Mouse (Mus musculus) CD4-positive, CD25-positive, alpha-beta regulatory T cell, adult 2 months (primary cell): ENCODE results near the gene Prdx6b.
A peak's percentile ranks its signal among the peaks of the same experiment; 100 is the strongest.

Source experiments
- DNase-seq: peaks from one replicate; pipeline ENCODE4 v3.0.0-alpha.2; 2012; ENCODE audit warnings: low read depth, low spot score

Gene Prdx6b

DNA sequence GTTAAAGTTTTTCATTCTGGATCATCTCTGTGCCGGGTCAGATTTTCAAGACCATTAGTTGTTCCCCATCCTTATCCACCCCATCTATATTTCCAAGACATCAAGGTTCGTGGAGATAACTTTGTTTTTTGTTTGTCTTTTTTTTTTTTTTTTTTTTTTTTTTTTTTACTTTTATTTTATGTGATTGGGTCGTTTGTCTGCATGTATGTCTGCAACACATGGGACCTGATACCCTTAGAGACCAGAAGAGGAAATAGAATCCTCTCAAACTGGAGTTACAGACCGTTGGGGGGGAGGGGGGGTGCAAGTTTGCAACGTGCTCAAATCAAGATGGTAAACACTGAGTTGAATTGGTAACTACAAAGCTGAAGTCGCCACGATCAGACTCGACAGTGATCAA is at the start of gene Prdx6b:
Gene Prdx6b, plus strand, starts transcription at position 301 of the 400 bp plus-strand sequence.
- no peak for DNase-seq

DNA sequence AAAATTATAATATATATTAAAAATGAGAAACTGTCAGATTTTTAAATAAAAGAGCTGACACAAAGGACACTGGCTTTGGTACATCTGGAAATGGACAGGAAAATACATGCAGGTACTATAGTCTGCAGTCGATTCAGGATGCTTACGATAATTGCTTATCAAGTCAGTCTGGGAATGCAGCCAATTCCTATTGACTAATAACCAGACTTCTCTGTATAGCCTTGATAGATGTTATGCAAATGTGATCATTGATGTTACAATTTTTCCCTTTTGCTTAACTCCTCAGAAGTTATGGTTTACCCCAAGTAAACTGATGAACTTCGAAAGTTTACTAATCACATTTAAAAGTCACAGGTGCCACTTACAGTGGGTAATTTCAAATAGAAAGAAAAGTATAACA is 44.8 kb upstream of the Prdx6b start:
- no peak for DNase-seq

DNA sequence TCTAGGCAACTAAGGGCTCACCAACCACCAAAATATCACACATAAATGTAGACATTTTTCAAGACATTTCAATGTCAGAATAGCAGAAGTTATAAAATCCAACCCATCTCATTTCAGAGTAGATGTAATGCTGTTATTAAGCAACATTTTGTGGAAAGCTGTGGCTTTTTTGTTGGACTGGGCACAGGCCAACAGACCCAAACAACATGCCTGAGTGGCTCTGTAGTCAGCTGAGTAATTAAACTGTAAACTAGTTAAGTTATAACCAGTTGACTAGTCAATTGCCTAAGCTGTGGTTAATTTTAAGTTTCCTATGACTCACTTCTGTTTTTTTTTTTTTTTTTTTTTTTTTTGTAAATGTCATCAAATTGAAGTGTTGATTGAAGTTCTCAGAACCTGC is 44.4 kb upstream of the Prdx6b start:
- no peak for DNase-seq

DNA sequence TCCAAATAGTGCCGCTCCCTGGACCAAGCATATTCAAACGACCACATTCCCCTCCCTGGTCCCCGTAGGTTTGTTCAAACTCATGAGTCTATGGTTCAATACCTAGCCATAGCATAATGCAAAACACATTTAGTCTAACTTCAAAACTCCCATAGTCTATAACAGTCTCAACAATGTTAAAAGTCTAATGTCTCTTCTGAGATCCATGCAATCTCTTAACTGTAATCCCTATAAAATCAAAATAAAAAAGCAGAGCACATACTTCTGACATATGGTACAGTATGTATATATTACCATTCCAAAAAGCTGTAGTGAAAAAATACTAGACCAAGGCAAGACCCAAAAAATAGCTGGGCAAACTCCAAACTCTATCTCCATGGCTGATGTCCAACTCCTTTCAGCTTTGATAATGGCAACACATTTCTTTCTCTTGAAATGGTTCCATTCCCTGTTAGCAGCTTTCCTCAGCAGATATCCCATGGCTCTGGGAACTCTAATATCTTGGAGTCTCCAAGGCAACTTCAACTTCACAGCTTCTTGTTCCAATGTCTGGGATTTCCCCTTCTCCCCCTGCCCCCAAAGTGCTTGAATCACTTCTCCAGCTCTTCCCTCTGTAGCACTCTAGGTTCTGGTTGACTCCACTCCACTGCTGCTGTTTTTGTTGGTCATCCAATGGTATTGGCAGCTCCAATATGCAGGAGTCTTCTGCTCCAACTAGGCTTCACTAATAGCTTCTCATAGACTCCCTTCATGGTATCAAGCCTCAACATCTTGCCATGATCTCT is 32.2 kb upstream of the Prdx6b start:
- no peak for DNase-seq

DNA sequence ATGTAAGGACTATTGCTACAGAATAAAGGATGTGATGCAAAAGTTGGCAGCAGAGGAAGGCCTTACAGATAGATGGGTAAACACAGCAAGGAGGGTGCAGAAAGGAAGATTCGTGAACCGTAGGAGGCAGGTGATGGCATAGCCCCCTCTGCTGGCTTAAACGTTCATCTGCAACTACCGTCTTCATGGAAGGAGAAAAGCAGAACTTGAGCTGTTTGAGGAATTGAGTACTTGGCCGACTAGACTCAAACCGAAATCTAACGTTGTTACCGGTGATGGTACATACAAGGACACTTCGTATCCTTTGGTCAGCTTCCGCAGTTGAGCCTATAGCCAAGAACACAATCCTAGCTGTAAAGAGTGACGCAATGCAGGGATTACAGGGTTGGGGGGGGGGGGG is 25.4 kb upstream of the Prdx6b start:
- DNase-seq = peak; percentile 64

DNA sequence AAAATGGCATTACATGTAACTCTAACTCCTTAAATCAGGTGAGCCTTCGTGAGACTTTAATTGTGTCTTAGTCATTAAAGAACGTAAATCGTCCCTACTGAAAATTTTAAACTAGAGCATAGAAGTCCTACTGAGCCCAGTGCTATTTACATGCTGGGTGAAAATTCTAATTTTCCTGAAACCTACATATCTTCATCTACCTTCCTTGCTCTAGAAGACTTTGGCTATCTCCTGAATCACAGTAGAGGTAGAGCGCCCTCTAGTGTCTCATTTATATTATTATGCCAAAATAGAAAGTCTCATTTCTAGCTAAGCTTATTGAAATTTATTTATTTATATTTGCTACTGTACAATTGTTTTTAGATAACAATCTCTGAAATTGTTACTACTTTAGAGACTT is 24.2 kb upstream of the Prdx6b start:
- peak; percentile 53 for DNase-seq

DNA sequence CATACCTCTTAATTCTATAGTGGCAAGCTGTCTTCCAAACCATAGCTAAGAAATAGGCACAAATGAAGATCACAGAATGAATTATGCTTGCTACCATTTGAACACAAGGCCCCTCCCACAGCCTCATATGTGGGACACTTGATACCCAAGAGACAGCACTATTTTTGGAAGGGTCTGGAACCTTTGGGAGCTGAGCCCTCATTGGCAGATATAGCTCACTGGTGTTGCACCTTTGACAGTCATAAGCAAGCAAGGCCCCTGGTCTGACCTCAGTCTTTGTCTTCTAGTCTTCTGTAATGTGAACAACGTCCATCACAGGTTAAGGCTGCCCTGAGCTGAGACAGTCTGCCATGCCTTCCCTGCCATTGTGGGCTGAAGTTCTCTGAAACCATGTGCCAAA is 20.8 kb upstream of the Prdx6b start:
- no peak for DNase-seq

DNA sequence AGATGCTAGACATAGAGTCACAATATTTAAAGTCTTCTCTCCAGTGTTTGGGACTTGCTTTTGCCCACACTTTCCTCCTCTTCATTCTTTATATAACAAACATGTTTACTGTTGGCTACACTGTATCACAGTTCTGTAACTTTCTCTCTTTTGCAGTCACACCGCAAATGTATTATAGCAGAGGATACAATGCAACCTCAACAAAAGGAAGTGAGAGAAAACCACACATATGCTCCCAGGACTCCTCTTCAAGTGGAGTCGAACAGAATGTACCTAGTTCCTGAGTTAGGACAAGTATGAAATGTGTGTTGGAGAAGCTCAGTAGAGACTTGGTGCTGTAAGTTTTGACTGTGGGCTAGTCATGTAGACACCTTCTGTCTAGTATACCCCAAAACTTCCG is 19.2 kb upstream of the Prdx6b start:
- DNase-seq = no peak

DNA sequence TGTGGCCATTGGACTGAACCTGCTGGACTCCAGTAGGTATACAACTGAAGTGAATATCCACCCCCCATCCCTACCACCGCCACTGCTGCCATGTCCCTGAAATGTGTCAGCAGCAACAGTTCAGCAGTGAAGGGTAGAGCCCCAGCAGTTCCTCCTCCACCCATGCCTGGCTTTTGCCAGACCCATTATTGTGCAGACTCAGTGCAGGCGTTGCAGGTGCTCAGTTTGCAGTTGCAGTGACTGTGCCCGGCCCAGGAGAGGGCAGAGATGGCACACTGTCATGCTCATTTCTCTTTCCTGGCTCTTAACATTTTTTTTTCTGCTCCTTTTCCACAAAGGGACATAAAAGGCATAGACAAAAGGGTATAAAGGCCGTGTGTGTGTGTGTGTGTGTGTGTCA is 18.5 kb upstream of the Prdx6b start:
- no peak for DNase-seq

DNA sequence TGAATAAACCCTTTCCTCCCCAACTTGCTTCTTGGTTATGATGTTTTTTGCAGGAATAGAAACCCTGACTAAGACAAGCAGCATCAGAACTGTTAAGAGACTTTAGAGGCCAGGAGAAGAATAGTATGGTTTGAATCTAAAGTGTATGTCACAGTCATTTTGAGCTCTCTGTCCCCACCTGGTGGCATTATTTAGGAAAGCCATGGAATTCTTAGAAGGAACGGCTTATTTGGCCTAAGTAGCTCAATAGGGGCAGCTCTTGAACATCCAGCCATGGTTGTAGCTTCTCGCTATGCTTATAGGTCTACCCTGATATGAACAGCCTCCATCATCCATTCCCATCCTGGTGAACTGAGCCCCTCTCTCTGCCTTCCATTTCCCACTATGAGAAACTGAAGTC is 17.1 kb upstream of the Prdx6b start:
- DNase-seq = peak; percentile 43

DNA sequence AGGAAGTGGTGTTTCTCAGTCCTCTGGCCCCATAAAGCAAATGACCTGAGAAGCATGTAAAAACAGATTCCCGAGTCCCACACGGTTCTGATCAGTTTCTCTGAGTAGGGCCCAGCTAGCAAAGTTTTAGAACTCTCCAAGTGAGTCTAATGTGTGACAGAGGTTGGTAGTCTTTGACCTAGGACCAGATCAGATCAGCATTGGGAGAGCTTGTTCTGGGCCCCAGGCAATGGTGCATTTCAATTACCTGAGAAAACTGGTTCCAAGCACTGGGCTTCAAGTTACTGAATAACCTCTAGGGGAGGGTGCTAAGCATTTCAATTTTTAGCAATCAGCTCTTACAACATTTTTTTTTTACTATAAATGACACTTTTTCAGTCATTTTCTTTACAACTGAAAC is 10.1 kb upstream of the Prdx6b start:
- no peak for DNase-seq

DNA sequence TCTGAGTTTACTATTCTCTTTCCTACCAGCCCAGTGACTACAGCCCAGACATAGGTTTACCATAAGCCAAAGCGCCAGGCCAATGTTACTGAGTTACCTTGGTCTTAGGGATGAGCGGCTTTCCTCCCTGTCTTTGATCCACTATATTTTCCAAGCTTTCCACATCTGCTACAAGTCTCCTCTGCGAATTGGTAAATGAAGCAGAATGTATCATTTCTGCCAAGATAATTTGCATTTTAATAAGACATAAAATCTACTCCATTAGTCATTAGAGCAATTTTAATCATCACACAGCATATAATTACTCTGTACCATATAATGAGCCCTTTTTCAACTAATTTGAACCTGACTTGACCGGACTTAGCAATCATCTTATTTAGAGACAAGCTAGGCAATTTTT is 5.9 kb upstream of the Prdx6b start:
- no peak for DNase-seq

DNA sequence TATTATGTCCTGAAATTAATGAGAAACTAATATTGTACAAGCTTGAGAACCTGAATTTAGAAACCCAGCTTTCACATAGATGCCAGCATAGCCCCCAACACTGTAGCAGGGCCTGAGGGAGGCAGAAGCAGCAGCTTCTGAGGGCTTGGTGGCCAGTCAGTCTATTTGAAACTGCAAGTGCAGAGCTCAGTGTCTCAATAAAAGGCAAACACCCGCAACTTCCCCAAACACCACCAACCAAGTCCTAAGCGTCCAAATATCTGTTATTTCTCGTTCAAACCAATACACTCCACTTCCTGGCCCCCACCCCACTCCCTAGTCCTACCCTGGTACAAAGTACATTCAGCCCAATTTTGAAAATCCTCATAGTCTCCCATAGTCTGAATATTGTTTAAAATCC is 6.1 kb downstream of the Prdx6b start:
- no peak for DNase-seq

DNA sequence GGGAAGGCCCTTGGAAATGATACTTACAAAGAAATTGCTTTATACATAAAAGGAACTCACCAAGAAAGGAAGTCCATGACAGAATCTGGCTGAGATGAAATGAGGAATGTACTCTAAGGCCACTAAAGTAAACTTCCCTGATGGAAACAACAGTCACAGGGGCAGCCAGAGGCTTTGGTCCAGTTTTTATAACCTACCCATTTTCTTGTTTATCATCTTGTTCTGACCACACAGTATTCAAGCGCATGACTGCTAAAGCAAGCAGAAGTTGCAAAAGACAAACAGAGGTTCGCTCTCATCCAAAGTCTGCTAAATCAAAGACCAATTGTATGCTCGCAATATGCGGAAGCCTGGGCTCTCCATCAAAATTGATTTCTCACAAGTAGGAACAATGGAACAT is 8.5 kb downstream of the Prdx6b start:
- DNase-seq = no peak

DNA sequence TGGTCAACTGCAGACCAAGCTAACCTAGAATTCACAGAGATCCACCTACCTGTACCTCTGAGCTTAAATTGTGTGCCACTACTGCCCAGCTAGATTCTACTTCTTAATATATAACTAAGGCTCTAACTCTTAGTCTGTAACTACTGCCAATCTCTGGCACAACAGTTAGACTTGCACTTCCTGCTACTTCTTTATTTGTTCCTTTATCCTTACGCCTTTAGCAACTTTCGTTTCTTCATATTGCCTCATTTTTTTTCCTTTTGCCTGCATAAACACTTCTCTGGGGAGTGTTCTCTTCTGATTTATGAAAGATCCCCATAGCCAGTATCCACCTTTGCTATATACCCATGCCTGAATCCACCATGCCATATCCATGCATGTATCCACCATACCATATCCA is 11.7 kb downstream of the Prdx6b start:
- no peak for DNase-seq

DNA sequence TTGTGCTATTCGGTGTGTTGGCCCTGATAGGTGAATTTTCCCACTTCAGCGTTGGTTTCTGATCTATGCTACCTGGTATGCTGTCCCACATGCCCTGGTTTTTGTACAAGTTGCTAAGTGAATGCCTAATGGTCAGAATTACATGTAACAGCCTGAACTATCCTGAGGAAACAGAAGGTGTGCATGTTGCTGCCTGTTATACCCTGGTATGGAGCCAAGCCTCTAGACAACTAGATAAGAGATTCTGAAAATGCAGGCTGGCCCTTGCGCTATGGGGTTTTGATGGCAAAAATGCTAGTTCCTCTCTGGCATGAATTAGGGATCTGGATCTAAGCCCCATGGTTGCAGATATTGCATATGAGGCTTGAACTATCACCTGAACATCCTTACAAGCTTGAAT is 15.4 kb downstream of the Prdx6b start:
- DNase-seq = no peak

DNA sequence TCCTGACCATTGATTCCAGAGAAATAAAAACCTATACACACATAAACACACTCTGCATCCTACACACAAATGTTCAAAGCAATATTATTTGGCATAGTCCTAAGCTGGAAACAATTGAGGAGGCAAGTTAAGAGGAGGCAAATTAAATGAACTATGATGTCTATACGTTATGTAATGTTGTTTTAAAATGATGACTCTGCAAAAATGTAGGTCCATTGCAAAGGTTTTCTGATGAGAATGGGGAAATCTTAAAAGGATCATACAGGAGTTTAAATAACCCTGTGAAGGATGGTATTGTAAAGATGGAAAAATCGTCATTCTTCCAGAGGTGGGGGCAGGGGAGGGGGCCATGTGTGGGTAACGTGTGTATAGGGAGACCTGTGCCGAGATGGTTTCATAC is 17.5 kb downstream of the Prdx6b start:
- no peak for DNase-seq

DNA sequence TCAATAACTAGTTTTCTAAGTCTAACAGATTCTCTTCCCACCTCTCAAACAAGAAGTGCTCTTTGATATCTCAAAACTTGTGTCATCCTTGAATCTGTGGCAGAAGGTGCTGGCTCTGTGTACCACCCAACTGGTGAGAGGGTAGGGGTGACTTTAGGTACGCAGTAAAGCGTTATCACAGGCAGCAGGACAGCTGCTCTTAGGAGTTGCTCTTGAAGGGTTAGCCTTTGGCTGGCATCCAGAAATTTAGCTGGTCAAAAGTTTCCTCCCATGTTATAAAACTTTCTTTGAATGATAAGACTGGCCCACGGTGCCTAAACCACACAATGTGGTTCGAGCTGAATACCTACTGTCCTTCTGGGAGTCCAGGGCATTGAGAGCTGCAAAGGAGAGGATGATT is 18.5 kb downstream of the Prdx6b start:
- no peak for DNase-seq

DNA sequence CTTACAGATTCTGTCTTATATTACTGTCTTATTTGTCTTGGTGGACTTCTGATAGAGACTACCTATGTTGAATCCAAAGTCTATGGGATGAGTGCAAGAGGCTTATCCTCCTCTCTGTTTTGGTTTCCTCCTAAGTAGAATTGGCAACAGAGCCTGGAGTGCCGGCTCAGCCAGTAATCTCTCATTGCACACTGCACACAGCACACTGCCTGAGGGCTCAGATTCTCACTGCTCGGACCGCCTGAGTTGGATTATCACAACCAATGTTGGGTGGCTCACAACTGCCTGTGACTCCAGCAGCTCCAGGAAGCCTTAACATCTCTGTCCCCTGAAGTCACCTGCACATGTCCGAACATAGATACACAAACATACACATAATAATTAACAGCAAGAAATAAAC is 19.1 kb downstream of the Prdx6b start:
- no peak for DNase-seq

DNA sequence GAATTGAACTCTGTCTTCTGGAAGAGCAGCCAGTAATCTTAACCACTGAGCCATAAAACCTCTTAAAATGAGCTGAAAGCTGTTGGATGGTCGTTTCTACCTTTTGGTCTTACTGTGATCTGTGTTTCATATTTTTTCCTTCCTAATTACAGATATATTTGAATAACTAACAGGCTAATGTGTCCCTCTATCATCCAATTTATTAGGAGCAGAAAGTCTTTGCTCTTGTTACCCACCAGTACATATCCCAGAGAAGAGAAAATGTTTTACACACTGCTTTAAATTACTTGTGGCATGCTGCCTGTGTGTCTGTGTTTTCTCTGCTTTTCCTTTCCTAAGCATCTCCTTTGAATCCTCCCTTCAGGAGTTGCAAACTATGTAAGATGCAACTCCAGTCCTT is 21.9 kb downstream of the Prdx6b start:
- no peak for DNase-seq

DNA sequence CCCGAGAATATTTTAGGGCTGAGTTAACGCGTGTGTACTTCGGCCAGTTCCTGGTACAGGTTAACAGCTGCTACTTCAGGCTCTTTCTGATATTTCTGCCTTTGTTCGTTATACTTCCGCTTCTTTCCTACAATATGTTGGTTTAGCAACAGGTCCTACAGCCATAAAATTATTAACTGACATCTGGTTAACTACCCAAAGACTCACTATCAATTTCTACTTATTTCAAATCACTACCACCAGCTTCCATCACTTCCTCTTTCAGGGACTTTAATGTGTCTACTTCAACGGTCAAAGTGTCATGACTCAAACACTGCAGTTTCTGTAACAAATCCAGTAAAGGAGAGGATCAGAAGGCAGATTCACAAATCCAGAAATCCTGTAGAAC is 22.6 kb downstream of the Prdx6b start:
- DNase-seq = no peak

DNA sequence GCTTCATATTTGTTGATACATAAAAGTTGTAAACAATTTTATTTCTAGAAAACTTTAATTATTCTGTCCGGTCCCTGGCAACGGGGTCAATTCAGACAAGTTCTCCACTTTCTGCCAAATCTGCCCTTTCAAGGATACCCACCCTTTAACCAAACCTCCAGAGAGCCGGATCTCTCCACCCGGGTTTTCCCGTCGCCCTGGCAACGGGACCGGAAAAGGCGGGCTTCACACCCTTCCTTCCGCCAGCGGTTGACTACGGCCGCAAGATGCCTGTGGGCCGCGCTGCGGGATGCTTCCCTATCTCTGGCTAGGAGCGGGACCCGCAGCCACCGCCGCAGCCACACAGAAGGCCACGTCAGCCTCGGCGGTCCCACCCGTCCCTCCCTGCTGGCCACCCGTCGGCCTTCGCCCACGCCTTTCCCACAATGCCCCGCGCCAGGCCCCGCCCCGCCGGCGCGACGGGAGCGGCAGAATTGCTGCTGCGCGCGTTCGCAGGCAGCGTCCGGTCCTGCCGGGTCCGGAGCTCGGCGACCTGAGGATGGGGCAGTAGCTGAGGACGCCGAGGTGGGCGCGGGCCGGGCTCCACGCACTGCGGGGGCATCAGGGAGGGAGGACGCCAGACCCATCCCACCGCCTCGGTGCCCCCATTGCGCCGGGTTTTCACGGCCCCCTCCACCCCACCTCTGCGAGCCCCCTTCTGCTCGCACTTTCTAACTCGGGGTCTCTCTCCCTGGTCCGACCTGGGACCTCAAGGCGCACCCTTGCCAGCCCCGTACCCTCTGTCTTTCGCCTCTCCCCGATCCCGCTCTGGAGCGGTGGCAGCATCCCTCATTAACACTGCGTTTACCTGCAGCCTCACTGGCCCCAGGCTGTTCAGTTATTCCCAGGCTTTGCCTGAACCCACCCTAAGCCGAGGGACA is 23.2 kb downstream of the Prdx6b start, which contains the start of gene Dnajc10:
Gene Dnajc10, plus strand, starts transcription at position 225 of the 920 bp plus-strand sequence.
- peak; percentile 91 for DNase-seq

DNA sequence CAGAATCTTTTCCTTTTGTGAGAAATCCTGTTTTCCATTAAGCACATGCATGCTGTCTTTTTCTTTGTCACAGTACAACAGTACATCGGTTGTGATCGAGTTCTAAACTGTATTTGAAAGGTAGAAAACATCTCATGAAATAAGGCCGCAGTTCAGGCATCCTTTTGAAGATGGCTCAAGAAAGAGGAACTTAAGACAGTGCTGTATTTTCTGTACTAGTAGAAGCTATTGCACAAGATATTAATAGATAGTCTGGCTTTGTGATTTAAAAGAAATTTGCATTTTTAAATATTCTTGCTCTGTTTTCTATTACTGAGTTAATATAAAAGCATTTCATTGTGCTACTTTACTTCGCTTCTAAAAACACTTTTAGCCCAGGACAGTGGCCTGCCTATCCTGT is 30.6 kb downstream of the Prdx6b start:
- no peak for DNase-seq
